Mouse (Mus musculus): ENCODE results near the gene Plpp7.

DNA sequence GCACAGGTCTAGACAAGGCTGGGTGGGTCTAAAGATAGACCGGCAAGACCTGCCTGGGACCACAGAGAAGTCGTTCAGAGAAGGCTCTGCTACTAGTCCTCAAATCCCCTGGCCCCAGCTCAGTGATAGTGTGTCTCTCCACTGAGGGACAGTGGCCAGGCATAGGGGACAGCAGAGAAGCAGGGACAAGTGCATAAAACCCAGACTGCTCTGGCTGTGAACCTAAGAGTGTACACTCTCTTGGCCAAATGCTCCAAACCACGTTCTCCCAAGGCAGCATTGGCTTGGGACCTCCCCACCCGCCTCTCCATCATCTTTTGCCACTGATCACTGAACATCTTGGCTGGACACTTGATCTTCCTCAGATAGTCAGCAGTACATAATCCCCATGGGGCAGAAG, 7.7 kb upstream of the Plpp7 start:
- no peak for TF ChIP-seq CTCF (IDR thresholded peaks at IDR 0.05; ENCODE audit: low read depth)
- no peak for TF ChIP-seq EP300 (optimal IDR thresholded peaks at IDR 0.05)

Data from stomach, postnatal 0 days (tissue).